Mouse (Mus musculus) lung, embryonic 14.5 days (tissue): Measurements from ENCODE around the gene Tmem100. TPM values are rescaled to one million over a fixed set of nuclear protein-coding genes. Genes with fewer than 3 reads are reported as not detected.
A peak's percentile ranks its signal among the peaks of the same experiment; 100 is the strongest.

ENCODE experiments used
- ATAC-seq: fragments of 200-750 bp; cut with Nextera tagmentation; 2 replicates; pipeline ENCODE4 v1.8.0; 2017; ENCODE audit warnings: mild to moderate bottlenecking, moderate TSS enrichment, moderate library complexity; ENCODE audit not compliant: insufficient read depth
- DNase-seq: peaks from one replicate; pipeline ENCODE4 v3.0.0-alpha.2; 2015
- H3K27ac ChIP-seq: fragments of 300-500 bp; sonication (generic); 2 replicates; pipeline ENCODE4 v1.5.1; 2014; ENCODE audit warnings: low read depth, mild to moderate bottlenecking, moderate library complexity
- H3K27me3 ChIP-seq: fragments of 300-500 bp; sonication (generic); 2 replicates; pipeline ENCODE4 v1.6.1; 2014; ENCODE audit warnings: low read length, control low read depth; ENCODE audit not compliant: insufficient read depth
- H3K36me3 ChIP-seq: fragments of 300-500 bp; sonication (generic); 2 replicates; pipeline ENCODE4 v1.6.1; 2014; ENCODE audit warnings: control low read depth; ENCODE audit not compliant: insufficient read depth
- H3K4me1 ChIP-seq: fragments of 300-500 bp; sonication (generic); 2 replicates; pipeline ENCODE4 v1.6.1; 2014; ENCODE audit warnings: antibody characterized with exemption, control low read depth; ENCODE audit not compliant: insufficient read depth
- H3K4me2 ChIP-seq: fragments of 300-500 bp; sonication (generic); 2 replicates; pipeline ENCODE4 v1.6.1; 2014; ENCODE audit warnings: mild to moderate bottlenecking
- H3K4me3 ChIP-seq: fragments of 300-500 bp; sonication (generic); 2 replicates; pipeline ENCODE4 v1.5.1; 2014; ENCODE audit warnings: low read depth, low read length
- H3K9ac ChIP-seq: fragments of 300-500 bp; sonication (generic); 2 replicates; pipeline ENCODE4 v1.6.1; 2014
- H3K9me3 ChIP-seq: fragments of 300-500 bp; sonication (generic); 2 replicates; pipeline ENCODE4 v1.6.1; 2016; ENCODE audit warnings: low read depth, low read length, control low read depth
- CTCF ChIP-seq: IDR thresholded peaks from 2 replicates; pipeline ENCODE4 v1.5.1; 2016; ENCODE audit warnings: antibody characterized with exemption, low read depth
- WGBS: fragments of 180-500 bp; shearing (Covaris S2); extraction: QIAGEN DNeasy Blood & Tissue Kit; methylation state at CpG from one replicate; pipeline ENCODE4 v1.1.7; 2014; 5-methylcytosine and 5-hydroxymethylcytosine counted together
- polyA plus RNA-seq: library from polyadenylated mRNA; unstranded; fragments of >200 nt; fragmentation: Nextera tagmentation; extraction: Ambion mirVana; gene quantifications from 2 replicates; pipeline ENCODE4 v1.2.1, GENCODE M21; 2014

The Tmem100 gene
- polyA plus RNA-seq, 1 experiment from 2014 or later = 20.9 TPM

DNA sequence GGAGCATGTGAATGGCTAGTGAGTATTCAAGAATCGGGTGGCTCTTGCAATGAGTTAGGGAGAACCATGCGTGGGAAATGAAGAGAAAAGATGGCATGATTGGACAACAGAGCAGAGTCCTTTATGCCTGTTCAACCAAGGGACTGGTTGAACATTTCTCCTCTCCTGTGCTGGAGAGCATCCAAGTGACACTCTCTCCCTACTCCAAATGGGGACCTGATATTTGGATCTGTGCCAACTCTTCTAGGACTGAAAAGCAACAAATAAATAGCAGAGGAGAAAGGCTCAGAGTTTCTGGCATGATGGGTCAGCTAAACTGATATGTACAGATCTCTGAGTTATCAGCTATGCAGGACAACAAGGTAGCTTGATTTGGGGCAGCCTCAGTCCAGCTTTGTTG lies 35.4 kb upstream of the Tmem100 start:
- H3K27me3 ChIP-seq = no peaks in the 10 kb centered on the region
- H3K4me1 ChIP-seq = peaks cover 16% of the 10 kb centered on the region
- H3K4me2 ChIP-seq = no peak overlapping the region
- no peak overlapping the region for H3K27ac ChIP-seq
- no peak overlapping the region for H3K9ac ChIP-seq
- DNase-seq (peak; percentile 40), ATAC-seq (no peak)
- no peaks in the 10 kb centered on the region for H3K36me3 ChIP-seq
- no peaks in the 10 kb centered on the region for H3K9me3 ChIP-seq
- 75% methylated on average over 2 of the region's 2 CpGs for WGBS
- H3K4me3 ChIP-seq = no peak overlapping the region
- no peak for TF ChIP-seq CTCF

DNA sequence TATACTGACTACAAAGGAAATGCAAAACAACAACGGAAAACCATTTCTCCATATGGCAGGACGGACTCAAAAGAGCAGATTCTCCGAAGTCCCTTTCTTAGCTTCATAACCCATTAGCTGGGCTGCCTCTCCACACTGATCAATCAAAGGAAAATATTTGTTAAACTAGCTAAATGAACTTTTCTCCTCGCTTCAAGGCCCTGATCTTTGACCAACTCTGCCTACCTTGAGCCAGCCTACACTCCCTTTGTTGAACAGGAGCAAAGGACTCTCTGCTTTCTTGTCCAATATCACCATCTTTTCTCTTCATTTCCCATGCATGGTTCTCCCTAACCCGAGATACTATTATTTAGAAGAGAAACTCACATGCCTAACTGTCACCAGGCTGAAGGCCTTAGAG lies 34.6 kb upstream of the Tmem100 start:
- ATAC-seq = no peak
- Histone ChIP-seq H3K9me3 (no peaks in the 10 kb centered on the region), H3K4me1 (peaks cover 16% of the 10 kb centered on the region)

DNA sequence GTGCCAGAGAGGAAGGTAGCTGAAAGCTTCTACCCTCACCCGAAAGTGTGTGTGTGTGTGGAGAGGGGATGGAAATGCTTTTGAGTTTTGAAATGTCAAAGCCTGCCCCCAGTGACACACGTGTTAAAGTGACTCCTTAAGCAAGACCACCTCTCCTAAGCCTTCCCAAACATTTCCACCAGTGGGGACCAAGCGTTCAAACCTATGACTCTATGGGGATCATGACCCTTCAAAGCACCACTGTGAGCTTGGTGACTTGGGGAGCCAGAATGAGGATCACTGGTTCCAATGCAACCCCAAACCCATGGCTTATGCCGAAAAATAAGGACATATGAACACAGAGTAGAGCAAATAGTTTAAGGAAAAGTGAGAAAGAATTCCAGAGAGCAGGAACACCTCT lies 33.7 kb upstream of the Tmem100 start:
- no peak overlapping the region for H3K4me2 ChIP-seq
- no peak overlapping the region for H3K27ac ChIP-seq
- no peaks in the 10 kb centered on the region for H3K9me3 ChIP-seq
- DNase-seq (no peak), ATAC-seq (no peak)
- no peak overlapping the region for H3K4me3 ChIP-seq
- no peak overlapping the region for H3K9ac ChIP-seq
- H3K27me3 ChIP-seq = no peaks in the 10 kb centered on the region
- no peak for TF ChIP-seq CTCF
- peaks cover 16% of the 10 kb centered on the region for H3K4me1 ChIP-seq
- WGBS = 90% methylated on average over 4 of the region's 4 CpGs
- no peaks in the 10 kb centered on the region for H3K36me3 ChIP-seq

More for the DNA sequence above, 34.6 kb upstream of the Tmem100 start:
- H3K4me3 ChIP-seq = no peak overlapping the region
- no peak for DNase-seq
- no peak for TF ChIP-seq CTCF
- no peak overlapping the region for H3K27ac ChIP-seq
- no peaks in the 10 kb centered on the region for H3K27me3 ChIP-seq
- no peaks in the 10 kb centered on the region for H3K36me3 ChIP-seq
- WGBS = 88% methylated on average over 5 of the region's 5 CpGs
- no peak overlapping the region for H3K4me2 ChIP-seq
- no peak overlapping the region for H3K9ac ChIP-seq

DNA sequence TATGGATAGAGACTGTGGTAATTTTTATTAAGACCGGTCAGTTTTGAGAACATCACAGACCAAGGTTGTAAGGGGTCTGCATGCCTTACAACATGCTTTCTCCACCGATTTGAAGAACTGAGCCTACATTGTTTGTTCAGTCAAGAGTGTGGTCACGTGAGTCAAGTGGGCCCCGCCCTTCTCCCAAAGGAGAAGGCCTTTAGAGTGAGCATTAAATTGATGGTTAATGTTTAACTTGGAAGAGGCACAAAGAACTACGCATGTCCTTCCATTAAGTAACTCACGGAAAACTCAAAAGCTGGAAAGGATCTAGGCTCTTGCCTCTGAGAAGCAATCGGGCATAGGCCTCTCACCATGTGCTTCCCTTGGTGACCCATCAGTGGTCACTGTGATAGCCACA lies 33.3 kb upstream of the Tmem100 start:
- Histone ChIP-seq H3K36me3 (no peaks in the 10 kb centered on the region), H3K27me3 (no peaks in the 10 kb centered on the region), H3K9ac (no peak overlapping the region), H3K9me3 (no peaks in the 10 kb centered on the region), H3K4me2 (no peak overlapping the region), H3K4me3 (no peak overlapping the region), H3K27ac (no peak overlapping the region), H3K4me1 (peaks cover 17% of the 10 kb centered on the region)
- TF ChIP-seq CTCF = no peak
- DNase-seq (peak; percentile 73), ATAC-seq (peak; percentile 18; the same call in 1 of the 2 replicates)
- WGBS = 69% methylated on average over 7 of the region's 7 CpGs

DNA sequence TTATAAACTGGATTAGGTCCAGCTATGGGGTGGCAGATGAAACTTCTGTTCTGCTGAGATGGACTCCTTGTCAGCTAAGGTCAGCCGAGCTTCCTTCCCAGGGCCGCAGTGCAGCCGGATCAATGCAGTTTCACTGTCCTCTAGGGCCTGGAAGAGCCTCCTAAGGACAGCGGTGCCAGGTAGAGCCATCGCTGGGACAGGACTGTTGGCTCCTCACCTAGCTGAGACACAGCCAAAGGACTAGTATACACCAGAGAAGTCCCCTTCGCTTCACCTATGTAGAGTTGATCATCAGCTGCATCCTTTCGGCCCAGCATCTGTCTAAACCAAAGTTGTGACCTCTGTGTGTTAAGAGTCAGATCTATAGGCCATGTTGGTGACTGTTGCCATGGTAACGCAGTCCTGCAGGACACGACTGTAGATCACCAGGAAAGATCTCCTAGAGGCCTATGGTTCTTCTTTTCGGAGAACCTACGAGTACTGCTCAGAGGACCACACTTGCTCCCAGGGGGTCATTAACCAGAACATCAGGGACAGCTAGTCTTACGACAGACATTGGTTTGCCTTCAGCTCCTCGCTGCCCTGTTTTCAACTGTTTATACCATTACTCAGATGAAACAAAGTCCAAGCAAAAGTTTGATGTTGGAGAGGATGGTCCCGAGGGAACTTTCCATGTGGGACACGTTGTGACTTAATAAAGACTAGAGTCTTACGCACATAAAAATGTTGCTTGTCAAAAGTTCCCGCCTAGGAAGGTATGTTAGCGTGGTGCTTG lies 31.0 kb upstream of the Tmem100 start:
- no peak overlapping the region for H3K4me3 ChIP-seq

DNA sequence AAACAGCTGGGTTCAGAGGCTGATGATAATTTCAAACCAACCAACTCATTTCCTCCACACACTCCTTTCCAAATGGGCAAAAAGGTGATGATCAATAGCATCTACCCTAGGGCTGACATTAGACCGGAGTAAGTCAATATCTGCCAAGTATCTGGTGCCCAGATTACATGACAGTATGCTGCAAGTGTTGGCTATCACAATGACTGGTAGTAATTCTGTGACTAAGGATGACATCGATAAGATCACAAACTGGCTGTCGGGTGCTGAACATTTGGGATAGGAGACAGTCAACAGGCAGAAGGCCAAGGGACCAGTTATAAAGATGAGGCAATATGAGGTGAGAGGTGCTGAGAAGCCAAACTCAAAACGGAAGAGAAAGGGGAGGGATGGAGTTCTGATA lies 29.5 kb upstream of the Tmem100 start:
- no peak for TF ChIP-seq CTCF
- no peak for DNase-seq
- Histone ChIP-seq H3K36me3 (no peaks in the 10 kb centered on the region), H3K27ac (no peak overlapping the region), H3K4me2 (no peak overlapping the region), H3K27me3 (no peaks in the 10 kb centered on the region), H3K4me3 (no peak overlapping the region), H3K9ac (no peak overlapping the region), H3K4me1 (peaks cover 4% of the 10 kb centered on the region; the same call in 1 of the 2 replicates), H3K9me3 (no peaks in the 10 kb centered on the region)
- 84% methylated on average over 4 of the region's 4 CpGs for WGBS
- no peak for ATAC-seq

More for the DNA sequence above, 31.0 kb upstream of the Tmem100 start:
- TF ChIP-seq CTCF = no peak
- H3K4me2 ChIP-seq = no peak overlapping the region
- WGBS = 87% methylated on average over 18 of the region's 18 CpGs
- no peaks in the 10 kb centered on the region for H3K9me3 ChIP-seq
- no peak overlapping the region for H3K27ac ChIP-seq
- peaks cover 13% of the 10 kb centered on the region for H3K4me1 ChIP-seq
- DNase-seq = no peak
- H3K36me3 ChIP-seq = no peaks in the 10 kb centered on the region
- ATAC-seq = no peak
- H3K27me3 ChIP-seq = no peaks in the 10 kb centered on the region
- no peak overlapping the region for H3K9ac ChIP-seq

DNA sequence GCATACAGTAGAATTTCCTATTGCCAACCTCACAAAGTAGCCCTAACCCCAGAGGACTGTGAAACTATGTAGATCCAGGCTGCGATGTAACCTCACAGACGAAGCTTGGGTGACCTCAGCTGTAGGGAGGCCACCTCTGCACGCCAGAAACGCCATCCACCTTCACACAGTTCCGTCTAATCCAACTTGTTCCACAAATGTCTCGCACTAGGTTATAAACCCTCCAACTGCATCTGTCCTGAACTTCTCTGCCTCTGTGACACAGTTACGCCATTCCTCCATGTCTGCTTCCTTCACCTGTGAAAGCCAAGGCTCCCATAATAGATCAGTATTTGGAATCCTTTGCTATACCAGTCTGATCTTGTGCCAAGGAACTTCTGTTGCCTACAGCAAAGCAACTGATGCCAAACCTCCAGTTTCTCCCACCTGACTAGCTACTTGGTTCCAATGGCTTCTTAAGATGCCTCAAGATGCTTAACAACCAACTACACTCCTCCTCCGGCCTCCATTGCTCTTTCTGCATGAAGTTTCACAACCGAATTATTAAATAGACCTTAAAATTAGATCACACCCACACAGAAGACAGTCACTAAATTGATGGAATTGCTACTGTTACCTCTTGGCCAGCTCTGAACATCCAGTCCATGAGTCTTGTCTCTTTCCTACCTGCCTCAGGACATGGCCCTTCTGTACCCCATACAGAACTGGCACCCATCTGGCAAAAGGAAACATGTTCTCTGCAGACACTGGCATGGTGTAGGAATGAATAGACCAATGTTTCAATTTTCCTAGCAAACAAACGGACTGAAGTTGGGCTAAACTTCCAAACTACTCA lies 28.5 kb upstream of the Tmem100 start:
- no peak overlapping the region for H3K27ac ChIP-seq
- no peaks in the 10 kb centered on the region for H3K36me3 ChIP-seq
- ATAC-seq (no peak), DNase-seq (no peak)
- H3K9me3 ChIP-seq = no peaks in the 10 kb centered on the region
- WGBS = 79% methylated on average over 10 of the region's 10 CpGs
- H3K4me2 ChIP-seq = peak overlapping the region; percentile 83
- peaks cover 4% of the 10 kb centered on the region; the same call in 1 of the 2 replicates for H3K4me1 ChIP-seq
- TF ChIP-seq CTCF = no peak
- peak overlapping the region; percentile 56; the same call in 1 of the 2 replicates for H3K4me3 ChIP-seq
- no peaks in the 10 kb centered on the region for H3K27me3 ChIP-seq
- peak overlapping the region; percentile 65; the same call in 1 of the 2 replicates for H3K9ac ChIP-seq
